8 mouse cellular contexts compared by ENCODE assay signal in genomic region chr11:63132501-63133435, GRCm38 (mm10). TPM values are rescaled to one million over a fixed set of nuclear protein-coding genes. Genes with fewer than 3 reads are reported as not detected.
DNase-seq lines count a peak whose midpoint lies in the region; ATAC-seq and TF ChIP-seq lines count a peak whose summit lies in the region.

No protein-coding gene starts in this region.

- H3K4me2 ChIP-seq in forebrain, postnatal 0 days (ENCODE audit: low read depth), result peak overlapping the region; percentile 99
- peak overlapping the region; percentile 82 for H3K4me2 ChIP-seq in lung, embryonic 14.5 days

- H3K36me3 ChIP-seq in E14TG2a.4 (ENCODE audit: insufficient read depth, low read length), result no peaks in the 10 kb centered on the region
- H3K36me3 ChIP-seq in forebrain, postnatal 0 days (ENCODE audit: insufficient read depth), result no peaks in the 10 kb centered on the region
- H3K36me3 ChIP-seq in lung, embryonic 14.5 days (ENCODE audit: insufficient read depth), result peaks cover 36% of the 10 kb centered on the region

- ATAC-seq in forebrain, postnatal 0 days, result peak; percentile 49
- peak; percentile 65 for ATAC-seq in lung, embryonic 14.5 days (ENCODE audit: insufficient read depth)

- TF ChIP-seq CTCF in E14TG2a.4 (conservative IDR thresholded peaks at IDR 0.05; ENCODE audit: low read length), result no peak
- TF ChIP-seq CTCF in forebrain, postnatal 0 days (IDR thresholded peaks at IDR 0.05; ENCODE audit: low read depth), result peak; percentile 24
- peak; percentile 23; the same call in 1 of the 2 replicates for TF ChIP-seq CTCF in lung, embryonic 14.5 days (IDR thresholded peaks at IDR 0.05; ENCODE audit: low read depth)

- peak; percentile 72 for DNase-seq in brain, adult 2 months (ENCODE audit: low read depth, low spot score)
- peak; percentile 69 for DNase-seq in forebrain, postnatal 0 days
- peak; percentile 81 to 87 for DNase-seq in heart, postnatal 36 days
- DNase-seq in layer of hippocampus, adult 9-11 months, result peak; percentile 57
- peak; percentile 92 for DNase-seq in lung, embryonic 14.5 days
- peak; percentile 63 for DNase-seq in retina, embryonic 14.5 days (ENCODE audit: low spot score)
- DNase-seq in thymus, postnatal 0 days (ENCODE audit: low spot score), result no peak

- peak overlapping the region; percentile 80 for H3K4me3 ChIP-seq in E14TG2a.4 (replicated peaks; ENCODE audit: low read length)
- peak overlapping the region; percentile 52 for H3K4me3 ChIP-seq in forebrain, postnatal 0 days (ENCODE audit: low read depth, low read length)
- H3K4me3 ChIP-seq in lung, embryonic 14.5 days (ENCODE audit: low read depth, low read length), result peak overlapping the region; percentile 56

- peaks cover 76% of the 10 kb centered on the region for H3K27me3 ChIP-seq in E14TG2a.4 (ENCODE audit: insufficient read depth, low read length)
- H3K27me3 ChIP-seq in forebrain, postnatal 0 days (ENCODE audit: insufficient read depth, low read length), result peaks cover 28% of the 10 kb centered on the region
- H3K27me3 ChIP-seq in lung, embryonic 14.5 days (ENCODE audit: insufficient read depth, low read length), result peaks cover 20% of the 10 kb centered on the region

- under 1% methylated on average over 65 of the region's 66 CpGs for WGBS in forebrain, postnatal 0 days
- WGBS in lung, embryonic 14.5 days, result under 1% methylated on average over 59 of the region's 66 CpGs

- peaks cover 63% of the 10 kb centered on the region for H3K4me1 ChIP-seq in E14TG2a.4 (replicated peaks; ENCODE audit: low read depth, low read length)
- peaks cover 3% of the 10 kb centered on the region; the same call in 1 of the 2 replicates for H3K4me1 ChIP-seq in forebrain, postnatal 0 days (ENCODE audit: insufficient read depth)
- peaks cover 37% of the 10 kb centered on the region for H3K4me1 ChIP-seq in lung, embryonic 14.5 days (ENCODE audit: insufficient read depth)

- intact Hi-C loops in heart, postnatal 36 days (cut with DNase I), result loop anchor here (5.0 kb wide), 1 partner anchor 375 kb away; no protein-coding TSS in a partner anchor

- peak overlapping the region; percentile 69 for H3K27ac ChIP-seq in forebrain, postnatal 0 days (ENCODE audit: low read depth, low read length)
- H3K27ac ChIP-seq in lung, embryonic 14.5 days (ENCODE audit: low read depth), result peak overlapping the region; percentile 96

- H3K9ac ChIP-seq in forebrain, postnatal 0 days, result peak overlapping the region; percentile 53
- peak overlapping the region; percentile 74 for H3K9ac ChIP-seq in lung, embryonic 14.5 days

- no peaks in the 10 kb centered on the region for H3K9me3 ChIP-seq in E14TG2a.4 (ENCODE audit: low read length)
- no peaks in the 10 kb centered on the region for H3K9me3 ChIP-seq in forebrain, postnatal 0 days (ENCODE audit: low read length)
- H3K9me3 ChIP-seq in lung, embryonic 14.5 days (ENCODE audit: low read depth, low read length), result no peaks in the 10 kb centered on the region

RNA-seq across cellular contexts. Expression of gene Pmp22, which starts 4.0 kb away (rescaled TPM):
- 12.9 and 31.7 TPM in 2 replicates for total RNA-seq in forebrain, postnatal 0 days (2014; rRNA removed)
- polyA plus RNA-seq in forebrain, postnatal 0 days (2015; fragmentation: Nextera tagmentation; extraction: Ambion mirVana), result 33.5 and 34.5 TPM in 2 replicates
- total RNA-seq in heart, postnatal 36 days (2021), result 10 to 100 TPM; 51.5 to 55.6 TPM
- 223 and 230 TPM in 2 replicates for polyA plus RNA-seq in lung, embryonic 14.5 days (2014; fragmentation: Nextera tagmentation; extraction: Ambion mirVana)
- polyA plus RNA-seq in thymus, postnatal 0 days (2015; fragmentation: Nextera tagmentation; extraction: Ambion mirVana), result 14.5 and 16.8 TPM in 2 replicates
